Mouse (Mus musculus): Measurements from ENCODE around the gene Samd8.

Gene Samd8

DNA sequence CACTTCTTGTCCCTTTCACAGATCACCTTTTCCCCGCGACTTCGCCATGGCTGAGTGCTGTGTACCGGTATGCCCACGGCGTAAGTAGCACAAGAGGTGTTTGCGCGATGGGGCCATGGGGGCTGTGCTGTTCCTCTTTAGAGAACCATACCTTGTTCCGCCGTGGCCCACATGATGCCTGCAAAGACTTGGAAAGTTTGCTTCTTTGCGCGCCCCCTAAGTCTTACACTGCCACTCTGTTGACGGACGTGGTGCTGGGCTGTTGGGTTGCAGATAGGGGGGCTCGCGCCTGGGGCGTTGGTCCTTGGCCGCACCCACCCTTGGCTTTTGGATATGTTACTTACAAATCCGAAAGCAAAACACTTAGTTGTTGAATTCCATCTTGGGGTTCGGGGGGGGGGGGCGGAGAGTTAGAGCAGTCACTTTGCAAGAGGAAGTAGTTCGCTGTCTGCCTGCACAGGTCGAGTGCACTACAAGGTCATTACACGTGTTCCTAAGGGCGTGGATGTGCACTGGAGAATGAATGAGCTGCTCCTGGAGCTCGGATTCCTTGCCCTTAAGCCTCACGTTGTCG, 81.6 kb downstream of the Samd8 start:
- peak; percentile 67 for DNase-seq

DNA sequence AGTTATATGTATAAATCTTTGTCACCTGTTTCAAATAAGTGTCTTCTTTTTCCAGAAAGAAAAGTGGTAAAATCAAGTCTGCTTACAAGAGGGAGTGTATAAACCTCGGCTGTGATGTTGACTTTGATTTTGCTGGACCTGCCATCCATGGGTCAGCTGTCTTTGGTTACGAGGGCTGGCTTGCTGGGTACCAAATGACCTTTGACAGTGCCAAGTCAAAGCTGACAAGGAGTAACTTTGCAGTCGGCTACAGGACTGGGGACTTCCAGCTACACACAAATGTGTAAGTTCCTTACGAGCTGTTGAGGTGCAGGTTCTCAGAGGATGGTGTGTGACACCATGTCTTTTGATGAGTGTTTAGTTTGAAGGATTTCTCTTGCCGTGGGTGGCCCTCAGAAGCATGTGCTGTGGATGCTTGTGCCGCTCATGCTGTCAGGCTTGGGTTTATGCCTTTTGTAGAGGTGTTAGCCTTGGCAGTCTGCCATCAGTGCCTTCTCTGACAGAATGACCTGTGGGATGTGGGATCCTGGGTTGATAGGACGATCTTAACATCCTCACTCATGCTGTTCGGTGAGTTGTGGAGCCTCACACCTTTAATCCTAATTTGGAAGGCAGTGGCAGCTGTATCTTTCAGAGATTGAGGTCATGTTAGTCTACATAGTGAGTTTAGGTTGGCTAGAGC, 88.1 kb downstream of the Samd8 start:
- no peak for DNase-seq

DNA sequence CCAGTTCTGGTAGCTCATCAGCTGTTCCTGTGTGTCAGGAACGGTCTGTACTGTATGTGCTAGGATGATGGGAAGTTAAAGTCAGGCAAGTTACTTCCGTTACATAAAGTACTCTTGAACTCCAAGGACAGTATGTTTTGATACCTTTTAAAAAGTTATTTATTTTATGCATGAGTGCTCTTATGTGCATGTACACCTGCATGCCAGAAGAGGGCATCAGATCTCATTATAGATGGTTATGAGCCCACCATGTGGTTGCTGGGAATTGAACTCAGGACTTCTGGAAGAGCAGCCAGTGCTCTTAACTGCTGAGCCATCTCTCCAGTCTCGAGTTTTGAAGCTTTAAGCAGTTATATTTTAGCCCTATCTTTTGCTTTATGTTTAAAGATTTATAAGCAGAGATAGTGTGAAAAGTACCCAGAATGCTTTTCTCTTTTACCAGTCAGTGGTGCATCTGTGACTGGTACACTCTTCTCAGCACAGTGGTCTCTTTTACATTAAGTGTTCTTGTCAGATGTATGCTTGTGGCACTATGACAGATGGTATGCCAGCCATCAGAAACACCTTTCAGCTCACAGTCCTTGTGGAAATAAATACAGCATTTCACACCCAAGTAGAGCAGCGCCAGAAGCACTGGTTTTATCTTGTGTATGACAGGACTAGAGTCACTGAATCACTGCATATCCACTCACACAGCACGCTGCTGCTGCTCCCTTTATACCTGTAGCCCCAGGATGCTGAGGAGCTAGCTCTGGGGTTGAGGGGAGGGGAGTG, 91.7 kb downstream of the Samd8 start:
- DNase-seq: no peak

DNA sequence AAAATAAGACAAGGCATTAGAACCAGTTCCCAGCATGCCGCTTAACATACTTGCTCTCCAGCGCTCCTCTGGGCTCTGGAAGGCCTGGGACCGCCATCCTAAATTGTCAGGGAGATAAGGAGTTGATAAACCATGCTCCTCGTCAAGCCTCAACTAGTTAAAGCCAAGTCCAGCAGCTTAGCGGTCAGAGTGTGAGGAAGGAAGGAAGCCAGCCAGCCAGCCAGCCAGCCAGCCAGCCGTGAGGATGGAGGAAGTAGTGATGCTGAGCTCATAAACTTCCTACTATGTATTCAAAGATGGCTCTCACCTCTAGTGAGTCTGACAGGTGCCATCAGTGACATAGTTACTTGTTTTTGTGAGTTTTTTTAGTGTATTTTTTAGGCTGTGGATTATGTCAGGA, 92.9 kb downstream of the Samd8 start:
- DNase-seq: no peak

DNA sequence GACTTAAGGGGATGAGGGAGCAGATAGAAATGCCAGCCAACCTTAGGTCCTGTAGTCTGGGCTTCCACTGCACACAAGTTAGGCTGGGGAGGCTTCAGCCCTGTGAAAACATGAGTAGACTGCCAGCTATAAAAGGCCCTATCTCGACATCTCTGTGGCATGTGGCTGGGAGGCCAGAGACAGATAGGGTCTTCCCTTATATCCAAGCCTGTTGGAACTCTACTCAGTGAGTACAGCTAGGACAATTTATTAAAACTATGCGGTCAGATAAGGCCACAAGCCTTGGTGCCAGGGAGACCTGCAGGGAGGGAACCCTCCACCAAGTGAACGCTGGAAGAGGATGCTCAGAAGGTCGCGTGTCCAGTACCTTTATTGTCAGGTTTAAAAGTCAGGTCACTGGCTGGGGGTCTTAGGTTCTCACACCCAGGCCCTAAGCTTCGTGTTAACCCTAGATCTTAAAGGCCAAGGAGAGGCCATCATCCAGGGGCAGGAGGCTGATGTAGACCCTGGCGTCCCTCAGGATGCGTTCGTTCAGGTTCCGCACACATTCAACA, 96.6 kb downstream of the Samd8 start:
- DNase-seq: no peak

DNA sequence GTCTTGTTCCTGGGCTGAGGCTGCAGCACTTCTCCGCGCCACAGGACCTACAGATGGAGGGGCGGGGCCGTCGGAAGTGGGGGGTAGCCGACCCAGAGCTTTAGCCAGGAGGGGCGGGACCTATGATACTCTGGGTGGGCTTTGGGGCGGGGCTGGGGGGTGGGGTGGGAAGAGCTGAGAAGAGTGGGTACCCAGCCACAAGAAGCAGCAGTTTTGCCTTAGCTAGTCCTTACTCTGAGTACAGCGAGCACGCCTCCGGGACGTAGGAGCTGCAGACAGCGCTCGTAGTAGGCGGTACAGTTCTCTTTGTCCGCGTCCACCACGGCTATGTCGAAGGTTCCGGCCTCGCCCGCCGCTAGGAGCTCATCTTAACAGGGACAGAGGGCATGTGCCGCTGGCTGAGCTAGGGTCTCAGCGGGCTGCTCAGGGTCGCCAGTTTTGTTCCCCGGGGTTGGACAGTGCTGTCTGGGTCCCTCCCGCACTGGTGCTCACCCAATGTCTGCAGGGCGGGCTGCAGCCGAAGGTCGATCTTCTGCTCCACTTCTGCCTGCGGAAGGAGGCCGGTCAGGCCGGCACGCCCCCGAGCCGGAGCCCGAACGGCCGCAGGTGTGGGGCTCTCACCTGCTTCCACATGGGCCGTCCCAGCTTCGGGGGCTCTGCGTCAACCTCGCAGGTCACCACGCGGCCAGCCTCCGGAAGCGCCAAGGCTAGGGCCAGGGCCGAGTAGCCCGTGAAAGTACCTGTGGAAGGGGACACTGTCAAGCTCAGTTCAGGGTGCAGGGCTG, 97.2 kb downstream of the Samd8 start:
- DNase-seq: peak; percentile 71
